Mouse (Mus musculus) spleen, adult 18-20 months (tissue): ENCODE measurements around the gene Apoh.
A peak's percentile ranks its signal among the peaks of the same experiment; 100 is the strongest.

Source experiments
- DNase-seq, 2 experiments: peaks; one replicate each; pipeline ENCODE4 v3.0.0; 2022; ENCODE audit warnings: mixed read lengths in 2 of 2

Apoh gene

DNA sequence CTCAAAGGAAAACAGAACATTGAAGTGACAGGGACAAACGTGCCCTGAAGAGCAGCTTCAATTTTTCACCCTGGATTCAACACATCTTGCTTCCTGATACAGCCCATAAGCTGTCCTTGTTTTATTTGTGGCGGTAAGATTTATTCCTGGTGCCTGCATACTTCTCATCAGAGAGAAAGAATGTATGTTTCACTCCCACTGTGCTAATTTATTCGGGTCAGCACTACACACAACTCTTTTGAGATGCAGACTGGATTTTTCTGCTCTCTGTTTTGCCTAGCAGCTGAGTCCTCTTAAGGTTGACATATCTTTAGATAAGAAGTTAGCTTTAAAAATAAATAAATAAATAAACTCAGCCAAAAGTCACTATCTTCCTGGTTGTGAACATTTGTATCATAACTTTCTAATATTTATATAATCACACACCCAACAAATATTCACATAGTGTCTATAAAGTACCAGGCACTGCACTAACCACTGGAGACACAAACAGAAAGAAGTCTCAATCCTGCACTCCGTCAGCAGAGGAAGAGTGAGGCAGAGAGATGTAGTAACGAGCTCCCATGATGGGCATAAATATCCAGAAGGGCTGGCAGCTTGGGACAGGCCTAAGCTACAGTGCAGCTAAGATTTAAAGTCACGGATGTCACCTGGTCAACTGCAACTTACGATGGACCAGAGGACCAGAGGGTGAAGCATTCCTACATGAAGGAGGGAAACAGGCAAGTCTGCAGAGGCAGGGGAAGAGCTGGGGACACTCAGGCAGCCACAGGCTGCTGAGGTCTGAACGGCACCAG lies 9.4 kb upstream of the Apoh start:
- no peak for DNase-seq

DNA sequence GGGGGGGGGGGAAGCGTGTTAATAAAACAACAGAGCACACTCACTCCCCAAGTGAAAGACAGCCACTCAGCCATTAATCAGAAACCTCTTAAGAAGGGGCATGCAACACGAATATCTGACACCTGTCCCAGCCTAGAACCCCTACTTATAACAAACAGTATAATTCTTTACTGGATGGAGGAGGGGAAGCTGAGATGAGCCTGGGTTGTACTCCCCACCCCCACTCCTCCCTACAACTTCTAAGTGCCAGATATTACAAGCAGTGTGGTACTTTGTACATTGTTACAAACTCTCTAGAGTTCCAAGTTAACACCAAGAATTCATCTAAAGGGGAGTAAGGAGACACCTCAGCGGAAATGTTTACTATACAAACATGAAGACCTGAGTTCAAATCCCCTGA lies 8.5 kb upstream of the Apoh start:
- DNase-seq: no peak

GRCm38 (mm10) chr11:108335536-108335935 lies 7.6 kb upstream of the Apoh start:
- no peak for DNase-seq

DNA sequence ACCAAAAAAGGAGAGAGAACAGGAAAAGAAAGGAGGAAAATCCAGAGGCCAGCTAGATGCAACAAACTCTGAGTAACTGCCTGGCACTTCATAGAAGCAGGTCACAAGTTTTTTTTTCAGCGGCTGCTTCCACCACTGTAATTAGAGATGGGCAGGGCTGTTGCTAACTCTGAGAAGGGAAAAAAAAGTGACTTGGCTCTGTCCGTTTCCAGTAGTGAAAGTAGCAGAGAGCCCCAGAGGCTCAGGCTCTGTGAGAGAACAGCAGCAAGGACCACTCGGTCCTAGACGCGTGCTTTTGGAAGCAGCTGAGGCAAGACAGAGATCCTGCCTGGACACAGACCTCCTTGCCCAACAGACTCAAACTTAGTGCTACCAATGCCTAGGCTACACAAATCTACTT lies 6.7 kb upstream of the Apoh start:
- no peak for DNase-seq

DNA sequence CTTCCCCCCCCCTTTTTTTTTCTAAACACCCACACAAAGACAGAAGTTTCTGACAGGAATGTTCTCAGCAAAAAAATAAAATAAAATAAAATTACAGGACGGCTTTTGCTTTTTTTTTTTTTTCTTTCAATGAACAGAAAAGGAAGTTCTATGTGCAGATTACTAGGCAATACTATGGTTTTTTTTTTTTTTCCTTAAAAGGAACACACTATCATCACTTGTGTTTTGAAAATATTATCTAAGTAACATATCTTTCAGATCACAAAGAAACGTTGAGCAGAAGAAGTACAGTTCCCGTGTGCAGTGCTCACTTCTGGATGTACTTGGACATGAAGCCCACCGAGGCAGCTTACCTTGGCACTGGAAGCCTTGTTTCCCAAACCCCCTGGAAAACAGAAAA lies 2.9 kb upstream of the Apoh start:
- no peak for DNase-seq

DNA sequence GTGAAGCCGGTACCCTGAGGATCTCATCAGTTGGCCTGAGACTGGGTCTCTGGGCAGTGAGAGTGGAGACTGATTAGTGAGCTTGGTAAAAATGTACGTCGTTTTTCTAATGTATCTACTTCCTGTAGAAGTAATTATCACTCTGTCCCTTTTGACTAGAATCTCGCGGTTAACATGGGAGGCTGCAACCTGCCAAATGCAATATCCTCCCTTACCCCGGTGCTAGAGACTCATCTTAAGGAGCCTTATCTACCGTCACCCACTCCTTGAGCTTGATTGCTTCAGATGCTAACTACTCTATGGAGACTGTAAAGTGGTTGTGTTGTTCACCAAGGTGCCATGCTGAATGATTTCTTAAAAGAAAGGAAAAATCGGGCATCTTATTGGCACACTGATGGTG lies 1.4 kb upstream of the Apoh start:
- DNase-seq: no peak

DNA sequence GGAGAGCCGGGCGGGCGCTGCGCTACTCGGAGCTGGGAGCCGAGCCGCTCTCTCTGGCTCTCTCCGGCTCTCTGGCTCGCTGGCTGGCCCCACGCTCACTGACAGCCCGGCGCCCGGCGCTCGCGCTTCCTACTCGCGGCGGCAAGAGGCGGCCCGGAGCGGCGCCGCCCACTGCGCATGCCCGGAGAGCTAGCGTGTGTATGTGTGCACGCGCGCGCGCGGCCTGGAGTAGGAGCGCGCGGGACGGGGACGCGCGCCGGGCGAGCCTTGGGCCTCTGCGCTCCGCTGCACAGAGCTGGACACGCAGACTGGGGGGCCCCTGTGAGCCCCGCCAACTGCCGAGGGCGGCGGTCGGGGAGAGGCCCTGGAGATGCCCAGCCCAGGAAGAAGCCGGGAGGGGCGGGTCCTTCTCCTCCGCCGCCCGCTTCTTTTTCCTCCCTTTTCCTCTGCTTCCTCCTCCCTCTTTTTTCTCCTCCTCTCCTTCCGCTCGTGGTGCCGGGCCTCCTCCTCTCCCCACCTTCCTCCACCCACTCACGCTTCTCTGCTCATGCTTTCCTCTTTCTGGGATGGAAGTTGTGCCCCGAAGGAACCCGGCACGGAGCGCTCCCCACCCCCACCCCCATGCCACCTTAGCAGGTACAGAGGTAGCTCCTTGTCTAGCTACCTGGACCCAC lies 772 bp downstream of the Apoh start, which contains the start of gene Prkca:
Gene Prkca (minus strand): TSS at position 140 of the 674 bp plus-strand sequence.
- DNase-seq: peak; percentile 88 to 94

GRCm38 (mm10) chr11:108344759-108345158 lies 1.6 kb downstream of the Apoh start:
- no peak for DNase-seq

DNA sequence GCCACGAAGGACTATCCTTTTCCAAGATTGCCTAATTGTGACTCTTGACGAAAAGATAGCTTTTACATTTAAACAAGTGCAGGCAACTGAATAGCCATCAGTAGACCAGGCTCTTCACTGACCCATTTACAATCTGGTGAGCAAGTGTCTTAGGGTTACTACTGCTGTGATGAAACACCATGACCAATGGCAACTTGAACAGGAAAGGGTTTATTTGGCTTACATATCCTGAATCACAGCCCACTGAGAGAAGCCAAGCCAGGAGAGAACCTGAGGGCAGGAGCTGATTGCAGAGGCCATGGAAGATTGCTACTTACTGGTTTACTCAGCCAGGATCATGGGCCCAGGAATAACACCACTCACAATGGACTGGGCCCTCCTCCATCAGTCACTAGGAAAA lies 2.2 kb downstream of the Apoh start:
- DNase-seq: no peak

DNA sequence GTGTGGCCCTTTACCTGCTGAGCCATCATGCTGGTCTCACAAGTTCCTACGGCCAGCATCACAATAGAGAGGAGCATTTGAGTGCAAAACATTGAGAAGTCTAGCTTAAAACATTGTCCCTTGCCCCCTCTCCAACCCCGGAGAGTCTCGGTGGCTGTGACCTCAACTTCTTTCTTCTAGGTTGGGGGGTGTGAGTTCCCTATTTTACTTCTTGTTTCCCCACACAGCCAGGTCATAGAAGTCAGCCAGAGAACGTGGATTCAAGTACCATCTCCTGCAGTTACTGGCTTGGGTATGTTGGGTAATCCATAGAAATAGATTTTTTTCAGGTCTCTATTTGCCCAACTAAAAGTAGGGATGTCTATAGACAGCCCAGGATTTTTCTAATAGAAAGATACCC lies 7.6 kb downstream of the Apoh start:
- DNase-seq: peak in 1 of 2 experiments; percentile 3

- no peak for DNase-seq
These were observed 9.8 kb downstream of the Apoh start for GRCm38 (mm10) chr11:108352842-108353388.

DNA sequence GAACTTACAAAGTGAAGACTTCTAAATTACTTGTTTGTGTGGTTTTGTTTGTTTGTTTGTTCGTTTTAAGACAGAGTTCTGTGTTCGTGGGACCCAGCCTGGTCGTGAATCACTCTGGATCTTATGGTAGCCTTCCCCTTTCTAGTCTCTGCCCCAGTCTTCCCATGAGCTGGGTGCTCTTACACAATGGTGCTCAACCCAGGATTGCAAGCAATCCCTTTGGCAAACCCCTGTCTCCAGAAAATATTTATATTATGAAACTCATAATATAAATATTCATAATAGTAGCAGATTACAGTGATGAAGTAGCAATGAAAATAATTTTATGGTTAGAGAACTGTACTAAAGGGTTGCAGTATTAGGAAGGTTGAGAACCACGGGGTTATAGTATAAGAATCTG lies 12.9 kb downstream of the Apoh start:
- no peak for DNase-seq

DNA sequence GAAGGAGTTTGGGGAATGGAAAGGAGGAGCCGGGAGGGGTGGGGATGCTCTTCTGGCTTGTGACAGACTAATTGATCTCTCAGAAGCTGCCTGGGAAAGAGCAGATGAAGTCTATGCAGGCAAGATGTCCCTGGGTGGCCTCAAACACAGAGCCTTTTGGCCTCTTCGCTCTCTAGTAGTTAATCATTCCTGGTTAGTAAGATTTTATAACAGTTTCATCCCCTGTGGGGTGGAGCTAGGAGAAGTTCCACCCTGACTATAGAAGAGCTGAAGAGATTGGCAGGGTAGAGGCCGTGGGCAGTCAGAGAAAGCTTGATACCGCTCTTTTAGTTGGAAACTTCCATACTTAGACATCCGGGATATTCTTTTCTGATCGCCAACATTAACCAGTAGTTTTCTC lies 15.8 kb downstream of the Apoh start:
- DNase-seq: no peak

DNA sequence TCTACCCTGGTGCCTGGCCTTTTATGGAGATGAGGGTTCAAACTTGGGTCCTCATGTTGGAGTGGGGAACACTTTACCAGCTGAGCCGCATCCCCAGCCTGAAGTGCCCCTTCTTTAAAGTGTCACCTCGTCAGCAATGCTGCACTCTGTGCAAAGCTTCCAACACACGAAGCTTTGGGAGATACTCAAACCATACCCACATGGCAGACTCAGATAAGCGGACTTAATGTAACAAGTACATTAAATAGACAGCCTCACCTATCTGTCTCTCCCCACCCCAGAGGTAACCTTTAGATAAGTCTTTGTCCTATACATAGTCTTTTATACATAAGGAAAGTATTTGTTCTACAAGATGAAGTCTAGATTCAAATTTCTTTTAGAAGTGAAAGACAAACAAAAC lies 17.8 kb downstream of the Apoh start:
- no peak for DNase-seq

GRCm38 (mm10) chr11:108362965-108363364 lies 19.8 kb downstream of the Apoh start:
- DNase-seq: no peak

GRCm38 (mm10) chr11:108363991-108364390 lies 20.8 kb downstream of the Apoh start:
- no peak for DNase-seq

DNA sequence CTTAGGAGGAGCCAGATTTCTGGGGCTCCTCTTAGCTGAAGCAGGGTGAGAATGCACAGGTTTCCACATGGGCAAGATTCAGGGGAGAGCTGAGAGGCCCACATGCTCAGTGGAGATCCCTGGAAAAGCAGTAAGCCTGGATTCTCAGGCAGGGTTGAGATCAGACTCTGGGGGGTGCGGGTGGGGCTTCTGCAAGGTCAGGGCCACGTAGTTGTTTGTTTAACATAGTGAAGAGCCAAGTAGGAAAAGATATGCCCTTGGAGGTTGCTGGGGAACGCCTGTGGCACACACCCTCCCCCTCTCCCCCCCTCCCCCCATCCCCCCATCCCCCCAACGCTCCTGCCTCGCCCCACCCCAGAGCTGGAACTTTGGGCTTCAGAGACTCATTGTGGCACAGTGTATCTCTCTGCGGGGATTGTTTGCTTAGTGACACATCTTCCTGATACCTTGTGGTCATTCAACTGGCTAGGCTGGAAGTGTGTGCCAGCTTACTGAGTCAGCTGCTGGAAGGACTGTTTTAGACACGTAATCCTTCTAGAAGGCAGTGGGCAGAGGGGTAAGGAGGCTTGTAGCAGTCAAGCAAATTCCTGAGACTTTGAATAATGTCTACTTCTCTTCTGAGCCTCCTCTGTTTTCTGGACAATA lies 21.9 kb downstream of the Apoh start:
- no peak for DNase-seq

DNA sequence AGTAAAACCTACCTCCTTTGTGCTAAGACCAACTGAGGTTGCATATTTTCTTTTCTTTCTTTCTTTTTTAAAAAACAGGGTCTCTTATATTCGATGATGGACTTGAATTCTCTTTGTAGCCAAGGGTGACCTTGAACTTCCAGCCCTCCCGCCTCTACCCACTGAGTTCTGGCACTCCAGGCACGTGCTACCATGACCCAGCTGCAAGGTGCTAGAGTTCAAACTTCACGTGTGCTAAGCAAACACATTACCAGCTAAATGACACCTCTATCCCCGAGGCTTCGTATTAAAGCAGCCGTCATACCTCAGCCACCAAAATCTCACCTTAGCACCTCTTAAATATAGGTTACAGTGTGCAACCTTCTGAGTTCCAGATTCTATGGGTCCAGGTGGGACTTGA lies 22.4 kb downstream of the Apoh start:
- DNase-seq: no peak

- no peak for DNase-seq
These were observed 23.9 kb downstream of the Apoh start for GRCm38 (mm10) chr11:108367046-108367445.

- DNase-seq: no peak
These were observed 33.7 kb downstream of the Apoh start for GRCm38 (mm10) chr11:108376815-108377214.

DNA sequence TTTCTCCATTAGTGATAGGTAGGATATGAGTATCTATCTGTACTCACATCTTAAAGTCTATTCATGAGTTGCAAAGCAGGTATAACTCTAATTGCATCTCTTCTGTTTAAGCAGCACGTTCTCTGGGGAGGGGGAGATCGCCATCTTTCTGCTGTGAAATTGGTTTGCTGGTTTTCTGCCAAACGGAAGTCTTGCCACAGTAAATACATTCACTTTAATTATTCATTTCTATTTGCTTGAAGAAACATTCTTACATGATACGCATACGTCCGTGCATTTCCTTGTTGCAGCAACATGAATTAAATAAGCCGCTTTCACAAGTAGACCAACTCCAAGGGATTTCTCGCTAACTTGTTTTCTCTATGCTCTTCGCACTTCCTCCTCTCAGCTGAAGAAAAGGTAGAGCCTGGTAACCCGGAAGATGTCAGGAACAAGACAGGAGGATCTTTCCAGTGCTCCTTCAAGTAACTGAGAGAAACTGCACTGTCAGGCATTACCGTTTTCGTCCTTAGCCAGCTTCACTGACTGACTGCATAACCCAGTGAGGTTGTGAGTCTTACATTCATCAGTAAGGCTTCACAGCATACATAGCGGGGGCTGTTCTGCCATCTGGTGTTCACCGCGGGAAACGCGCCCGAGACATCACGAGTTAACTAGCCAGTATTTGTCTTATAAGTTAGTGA lies 34.7 kb downstream of the Apoh start:
- DNase-seq: peak; percentile 58 to 76

- DNase-seq: no peak
These were observed 35.2 kb downstream of the Apoh start for GRCm38 (mm10) chr11:108378363-108378751.

- DNase-seq: no peak
These were observed 39.5 kb downstream of the Apoh start for GRCm38 (mm10) chr11:108382664-108383063.
